Mouse (Mus musculus) heart, adult 2 months (tissue): Measurements from ENCODE around the gene Gprc5b.

Experiments used
- CTCF ChIP-seq: fragments of 200-600 bp; IDR thresholded peaks from 2 replicates; pipeline ENCODE4 v1.8.1; 2022; ENCODE audit warnings: antibody characterized with exemption, mild to moderate bottlenecking, moderate library complexity
- POLR2A ChIP-seq: fragments of 200-500 bp; IDR thresholded peaks from 2 replicates; pipeline ENCODE4 v1.6.1; 2011; ENCODE audit warnings: mild to moderate bottlenecking, low read depth, low read length, control low read depth; ENCODE audit not compliant: insufficient read depth

- TF ChIP-seq POLR2A (no peak), CTCF (no peak)
These were observed 674 bp downstream of the Gprc5b start for GRCm38 (mm10) chr7:118994231-118994842.
